Mouse (Mus musculus) testis, adult 2 months (tissue): ENCODE measurements around the gene H2-D1.

Experiments
- CTCF ChIP-seq: fragments of 200-500 bp; IDR thresholded peaks from 2 replicates; pipeline ENCODE4 v1.5.1; 2012; ENCODE audit warnings: low read depth, mild to moderate bottlenecking, inconsistent platforms, low read length, moderate library complexity; ENCODE audit not compliant: control insufficient read depth, insufficient read depth, insufficient replicate concordance
- POLR2A ChIP-seq: fragments of 200-500 bp; IDR thresholded peaks from 2 replicates; pipeline ENCODE4 v1.6.1; 2012; ENCODE audit warnings: low read depth, mild to moderate bottlenecking, inconsistent platforms, low read length, moderate library complexity; ENCODE audit not compliant: control insufficient read depth

GRCm38 (mm10) chr17:35243086-35243485 is 19.4 kb upstream of the H2-D1 start:
- TF ChIP-seq CTCF: no peak
- TF ChIP-seq POLR2A: no peak
